Mouse (Mus musculus) B cell, adult 2 months (primary cell): Measurements from ENCODE around the gene Cenpb.
A peak's percentile ranks its signal among the peaks of the same experiment; 100 is the strongest.

Experiments used
- DNase-seq, 2 experiments: peaks; one replicate each; pipeline ENCODE4 v3.0.0; 2022

Gene Cenpb

DNA sequence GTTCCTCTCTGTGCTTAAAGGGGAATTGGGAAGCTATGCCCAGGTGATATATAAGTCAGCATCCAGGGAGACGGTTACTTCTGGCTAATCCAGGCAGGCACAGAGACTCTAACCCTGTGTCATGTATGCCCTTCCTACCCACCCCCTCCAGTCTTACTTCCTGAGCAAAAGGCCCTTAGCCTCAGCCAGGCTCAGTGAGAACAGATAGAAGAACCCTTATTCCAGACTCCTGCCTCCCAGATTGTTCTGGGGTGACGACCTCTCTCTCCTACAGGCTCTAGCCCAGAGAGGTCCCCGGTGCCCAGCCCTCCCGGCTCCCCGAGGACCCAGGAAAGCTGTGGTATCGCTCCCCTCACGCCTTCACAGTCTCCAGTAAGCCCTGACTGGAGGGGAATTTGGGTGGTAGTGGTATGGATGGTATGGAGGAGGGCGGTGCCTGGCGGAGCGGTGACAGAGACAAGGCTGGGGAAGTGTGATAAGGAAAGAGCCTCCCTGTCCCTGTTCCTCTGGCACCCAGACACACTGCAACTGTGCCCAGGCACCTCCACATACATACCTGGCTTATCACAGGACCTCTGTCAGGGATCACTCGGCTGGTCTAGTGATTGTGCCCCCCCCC lies 44.2 kb downstream of the Cenpb start:
- no peak for DNase-seq

DNA sequence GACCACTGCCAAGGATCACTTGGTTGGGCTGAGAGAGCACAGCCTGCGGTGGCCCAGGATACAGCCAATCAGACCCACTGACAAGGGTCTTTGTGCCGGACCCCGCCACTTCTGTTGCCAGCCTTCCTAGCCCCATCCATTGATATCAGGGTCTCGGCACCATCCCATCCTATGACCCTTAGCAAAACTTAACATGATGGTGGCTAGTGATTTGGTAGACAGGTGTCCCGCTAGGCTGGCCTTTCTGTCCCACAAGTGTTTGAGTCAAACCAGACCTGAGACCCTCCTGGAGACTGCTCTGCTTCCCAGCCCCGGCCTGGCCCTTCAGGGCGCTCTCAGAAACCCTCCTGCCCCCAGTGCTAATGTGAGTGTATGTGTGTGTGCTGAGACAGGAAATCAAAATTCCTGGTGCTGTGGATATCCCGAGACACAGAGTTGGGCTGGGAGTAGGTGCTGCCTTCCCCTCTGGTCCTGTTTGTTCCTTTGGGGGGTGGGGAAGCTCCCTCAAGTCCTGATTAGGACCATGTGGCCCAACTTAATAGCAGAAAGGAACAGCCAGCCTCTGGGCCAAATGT lies 45.0 kb downstream of the Cenpb start:
- DNase-seq: no peak

DNA sequence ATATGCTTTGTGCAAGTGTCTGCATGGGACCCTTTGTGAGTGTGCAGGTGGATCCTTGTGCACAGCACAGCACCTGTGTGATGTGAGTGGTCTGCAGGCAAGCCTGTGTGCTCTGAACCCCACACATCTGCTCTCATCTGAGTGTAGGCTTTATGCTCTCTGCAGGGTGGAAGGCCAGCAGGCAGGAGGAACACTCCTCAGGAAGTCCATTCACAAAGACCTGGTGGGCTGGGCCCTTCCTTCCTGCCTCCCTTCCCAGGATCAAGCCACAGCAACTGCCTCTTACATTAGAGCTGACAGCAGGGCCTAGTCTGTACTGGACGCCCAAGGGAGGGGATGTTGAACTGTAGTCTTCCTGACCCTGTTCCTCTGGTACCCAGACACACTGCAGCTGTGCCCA lies 45.5 kb downstream of the Cenpb start:
- no peak for DNase-seq

DNA sequence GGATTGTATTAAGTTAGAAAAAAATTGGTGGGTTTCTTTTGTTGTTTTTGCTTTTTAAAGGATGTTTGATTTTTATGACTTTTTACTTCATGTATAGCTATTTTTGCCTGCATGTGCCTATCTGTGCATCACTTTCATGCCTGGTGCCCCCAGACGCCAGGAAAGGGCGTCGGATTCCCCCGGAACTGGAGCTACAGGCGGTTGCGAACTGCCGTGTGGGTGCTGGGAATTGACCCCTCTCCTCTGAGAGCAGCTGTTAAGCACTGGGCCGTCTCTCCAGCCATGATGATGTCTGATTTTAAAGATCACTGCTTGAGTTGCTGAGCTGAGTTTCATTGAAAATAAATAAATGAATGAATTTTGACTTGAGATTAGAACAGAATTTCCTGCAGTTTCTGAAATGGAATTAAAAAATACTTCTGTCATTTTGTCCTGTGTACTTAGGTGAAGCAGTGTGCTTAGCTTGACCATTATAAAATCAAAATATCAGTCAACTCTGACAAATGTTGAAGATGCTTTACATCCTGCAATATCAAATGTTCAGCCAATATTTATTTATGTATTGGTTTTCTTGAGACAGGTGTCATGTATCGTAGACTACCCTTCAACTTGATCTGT lies 46.8 kb downstream of the Cenpb start, which contains the start of gene Gm11037:
Gene Gm11037, plus strand, starts transcription at position 568 of the 618 bp plus-strand sequence.
- no peak for DNase-seq

DNA sequence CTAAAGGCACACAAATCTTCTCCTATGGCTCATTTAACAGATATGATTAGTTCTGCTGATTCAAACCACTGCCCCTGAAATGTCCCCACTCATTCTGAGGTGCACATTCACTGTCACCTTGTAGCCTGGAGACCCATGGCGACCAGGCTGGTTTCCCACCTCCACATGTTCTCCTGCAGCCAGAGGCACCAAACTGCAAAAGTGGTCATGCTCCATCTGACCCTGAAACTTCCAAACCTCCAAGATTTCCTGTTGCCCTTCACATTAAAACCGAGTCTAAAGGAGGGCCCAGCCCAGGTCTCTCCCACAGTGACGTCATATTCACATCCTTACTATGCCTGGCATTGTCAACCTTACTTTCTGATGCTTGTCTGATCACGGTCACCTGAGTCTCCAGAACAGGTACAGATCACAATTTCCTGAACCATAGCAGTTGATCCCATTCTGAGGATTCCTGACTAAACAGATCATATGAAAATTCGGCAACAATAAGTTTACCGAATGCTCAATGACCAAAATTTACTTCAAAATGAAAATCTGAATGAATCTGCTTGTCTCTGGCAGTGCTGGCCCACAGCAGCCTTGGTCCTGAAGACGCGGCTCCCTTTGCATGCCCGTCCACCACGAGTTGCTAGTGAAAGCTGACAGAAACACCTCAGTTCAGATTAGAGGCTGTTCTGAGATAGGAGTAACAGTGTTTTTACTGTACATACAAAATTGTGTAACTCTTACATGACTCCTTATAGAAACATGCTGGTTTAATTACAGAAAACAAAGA lies 47.6 kb downstream of the Cenpb start:
- no peak for DNase-seq

DNA sequence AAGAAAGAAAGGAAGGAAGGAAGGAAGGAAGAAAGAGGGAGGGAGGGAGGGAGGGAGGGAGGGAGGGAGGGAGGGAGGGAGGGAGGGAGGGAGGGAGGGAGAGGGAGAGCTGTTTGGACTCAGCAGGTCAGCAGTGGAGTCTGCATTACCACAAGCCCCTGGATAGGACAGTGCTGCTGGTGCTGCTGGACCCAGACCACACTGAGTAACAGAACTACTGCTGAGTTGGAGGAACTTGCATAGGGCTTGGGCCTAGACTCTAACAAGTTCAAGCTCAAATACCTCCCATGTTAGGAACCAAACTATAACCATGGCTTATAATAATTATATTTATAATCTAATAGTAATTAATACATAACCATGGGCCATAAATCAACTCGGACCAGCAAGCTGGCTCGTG lies 49.0 kb downstream of the Cenpb start:
- DNase-seq: no peak

DNA sequence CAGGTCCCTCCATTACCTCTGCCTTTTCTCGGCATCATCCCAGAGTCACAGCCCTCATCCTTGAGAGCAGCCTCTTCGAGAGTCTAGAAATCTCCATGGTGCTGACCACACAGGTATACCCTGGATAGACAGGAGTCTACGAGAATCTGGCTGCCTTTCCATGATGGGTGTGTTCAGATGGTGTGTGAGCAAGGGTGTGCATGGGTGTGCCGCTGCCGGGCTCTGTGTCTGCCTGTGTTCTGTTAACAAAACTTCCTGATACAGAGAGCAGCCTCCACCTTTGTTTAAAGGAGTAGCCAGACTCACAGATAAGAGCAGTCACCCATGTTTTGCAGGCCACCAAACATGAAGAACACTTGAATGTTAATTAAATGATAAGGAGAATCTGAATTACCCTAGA lies 50.0 kb downstream of the Cenpb start:
- DNase-seq: no peak

DNA sequence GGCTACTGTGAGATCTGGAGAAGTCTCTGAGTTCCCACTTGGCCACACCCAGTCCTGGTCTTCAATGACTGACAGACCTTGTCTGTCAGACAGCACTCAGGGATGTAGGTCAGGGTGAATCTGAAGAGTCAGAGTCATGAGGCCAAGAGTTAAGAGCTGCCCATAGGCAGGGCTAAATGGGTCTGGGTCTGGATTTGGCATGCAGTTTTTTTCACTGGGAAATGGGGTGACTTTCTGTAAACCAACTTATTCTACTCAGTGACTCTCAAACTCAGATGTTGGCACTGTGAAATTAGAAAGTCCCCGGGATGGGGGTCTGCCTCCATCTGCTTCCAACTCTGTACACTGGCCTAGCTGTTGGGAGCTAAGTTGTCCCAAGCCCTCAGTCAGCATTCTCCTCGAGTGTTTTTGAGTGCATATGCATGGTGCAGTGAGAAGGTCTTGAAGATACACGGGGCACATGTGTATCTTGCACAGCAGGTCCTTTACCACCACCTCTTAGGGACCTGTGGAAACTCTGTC lies 51.2 kb downstream of the Cenpb start:
- no peak for DNase-seq

DNA sequence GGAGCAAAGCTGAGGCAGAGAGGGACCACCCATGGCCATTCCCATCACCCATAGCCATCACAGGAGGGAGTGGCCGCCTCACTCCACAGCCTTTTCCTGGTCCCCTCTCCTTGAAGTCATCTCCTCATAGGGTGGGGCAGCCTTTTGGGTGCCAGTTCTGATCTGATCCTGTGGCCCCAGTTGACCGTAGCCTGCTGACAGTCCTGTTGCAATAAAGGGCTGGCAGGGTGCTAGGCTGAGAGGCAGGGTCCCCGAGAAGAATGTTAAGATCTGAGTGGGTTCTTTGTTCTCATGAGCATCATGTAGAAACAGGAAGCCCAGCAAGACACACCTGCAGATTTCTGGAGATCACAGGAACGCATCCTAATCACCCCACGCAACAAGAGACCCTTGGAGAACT lies 51.7 kb downstream of the Cenpb start:
- DNase-seq: no peak

DNA sequence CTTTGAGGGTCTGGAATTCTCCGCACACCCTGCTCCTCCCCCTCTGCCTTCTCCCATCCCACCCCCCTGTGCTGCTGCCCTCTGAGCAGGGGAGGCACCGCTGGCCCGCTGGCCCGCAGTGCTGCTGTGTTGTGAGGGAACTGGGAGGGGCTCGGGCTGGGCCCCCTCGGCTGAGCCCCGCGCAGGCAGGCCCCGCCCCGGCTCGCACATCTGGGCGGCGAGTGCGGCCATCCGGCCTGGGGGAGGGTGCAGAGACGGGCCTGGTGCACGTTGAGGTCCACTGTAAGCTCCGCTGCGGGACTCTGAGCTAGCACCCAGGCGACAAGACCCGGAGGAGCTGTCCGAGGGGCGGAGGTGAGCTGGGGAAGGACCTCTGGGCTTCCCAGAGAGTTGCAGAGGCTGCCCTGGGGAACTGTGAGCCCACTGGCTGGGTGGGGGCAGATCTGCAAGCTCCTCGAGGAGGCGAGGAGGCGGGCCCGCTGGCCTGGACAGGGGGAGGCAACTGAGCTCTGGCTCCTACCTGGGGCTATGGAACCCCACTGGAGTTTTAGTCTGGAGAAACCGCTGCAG lies 52.6 kb downstream of the Cenpb start, which contains the start of gene Hspa12b:
Gene Hspa12b, plus strand, starts transcription at position 120 of the 570 bp plus-strand sequence.
- DNase-seq: peak in 1 of 2 experiments; percentile 10

DNA sequence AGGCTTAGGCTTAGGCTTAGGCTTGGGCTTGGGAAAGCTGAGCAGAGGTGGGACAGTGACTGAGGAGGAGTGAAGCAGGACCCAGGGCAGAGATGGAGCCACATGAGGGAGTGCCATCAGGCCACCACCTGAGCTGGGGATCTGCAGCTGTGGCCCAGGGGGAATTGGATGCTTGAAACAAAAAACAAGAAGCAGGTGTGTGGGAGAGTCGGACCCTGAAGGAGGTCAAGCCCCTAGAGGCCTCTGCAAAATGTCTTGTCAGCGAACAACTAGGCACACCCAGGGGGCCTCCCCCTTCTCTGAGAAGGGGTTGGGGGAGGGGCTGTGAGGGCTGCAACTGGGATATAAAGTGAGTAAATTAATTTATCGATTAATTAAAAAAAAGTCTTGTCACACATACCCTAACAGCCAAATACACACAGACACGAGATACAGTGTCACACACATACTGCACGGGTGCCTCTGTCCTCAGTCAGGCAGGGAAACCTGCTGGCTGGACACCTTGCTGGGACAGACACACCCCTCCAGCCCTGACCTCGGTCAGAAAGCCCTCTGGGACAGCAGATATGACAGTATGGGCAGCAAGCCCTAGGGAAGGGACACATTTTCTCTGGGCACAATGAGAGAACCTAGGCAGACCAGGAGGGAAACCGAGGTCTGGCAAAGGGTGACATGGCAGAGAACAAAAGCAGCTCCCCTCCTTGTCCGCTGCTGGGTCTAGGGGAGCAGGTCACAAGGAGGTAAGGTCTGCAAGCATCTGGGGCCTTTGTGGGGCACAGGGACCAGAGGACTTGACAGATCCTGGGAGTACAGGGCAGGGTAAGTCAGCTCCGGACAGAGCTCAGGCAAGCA lies 53.7 kb downstream of the Cenpb start:
- DNase-seq: no peak
